Comparison of ENCODE assay signal across 9 mouse cellular contexts in the genomic region with DNA sequence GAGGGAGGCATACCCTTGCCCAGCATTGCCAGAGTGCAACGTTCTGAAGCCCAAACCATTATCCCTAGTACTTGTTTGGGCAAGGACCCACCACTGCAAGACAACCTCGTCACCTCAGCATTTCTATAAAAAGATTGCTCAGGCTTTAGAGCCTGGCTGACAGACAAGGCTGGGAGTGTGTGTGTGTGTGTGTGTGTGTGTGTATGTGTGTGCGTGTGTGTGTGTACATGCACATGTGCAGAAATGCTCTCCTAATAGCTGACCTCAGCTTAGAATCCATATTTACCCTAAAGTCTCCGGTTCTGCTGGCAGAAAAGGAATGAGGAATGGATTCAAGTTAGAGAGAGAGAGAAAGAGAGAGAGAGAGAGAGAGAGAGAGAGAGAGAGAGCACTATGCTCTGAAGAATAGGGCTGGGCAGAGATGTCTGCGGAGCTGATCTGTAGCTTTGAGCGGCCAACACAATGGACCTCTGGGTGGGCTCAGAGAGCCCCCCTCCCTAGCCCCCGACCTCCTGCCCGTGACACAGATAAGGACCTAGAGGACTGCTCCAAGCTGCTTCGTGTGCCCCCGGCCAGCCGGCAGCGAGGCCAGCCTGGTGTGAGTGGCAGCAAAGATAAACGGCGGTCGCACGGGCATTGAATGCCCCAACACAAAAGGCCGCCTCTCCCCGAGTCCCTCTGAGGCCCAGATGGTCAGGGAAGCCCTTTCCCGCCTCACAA.
DNase-seq lines count a peak whose midpoint lies in the region; ATAC-seq and TF ChIP-seq lines count a peak whose summit lies in the region.
"Had no signal": no experiment of that assay in that cellular context is flagged by ENCODE, and none has a peak within 500 bp of the region (broad histone marks: within the 10 kb centered on the region; RNA-seq: fewer than 3 reads in every experiment).

No protein-coding gene starts in this region.

- no peak for DNase-seq in cerebellum, adult 2 months
- peak; percentile 93 for DNase-seq in brain, embryonic 14.5 days (ENCODE audit: low read depth)
- no peak for DNase-seq in layer of hippocampus, postnatal 36 days
- no peak for DNase-seq in left cerebral cortex, adult 11 months (ENCODE audit: low spot score)

- no peaks in the 10 kb centered on the region for H3K4me1 ChIP-seq in cerebellum, adult 2 months (ENCODE audit: control insufficient read depth, insufficient read depth, low read length)
- H3K4me1 ChIP-seq in heart, embryonic 13.5 days, result peaks cover 40% of the 10 kb centered on the region
- H3K4me1 ChIP-seq in liver, embryonic 12.5 days, result no peaks in the 10 kb centered on the region
- H3K4me1 ChIP-seq in stomach, embryonic 16.5 days (ENCODE audit: control insufficient read depth, insufficient read depth, low read length), result peaks cover 5% of the 10 kb centered on the region; the same call in 1 of the 2 replicates
- H3K4me1 ChIP-seq: liver, embryonic 15.5 days had no signal

- peak overlapping the region; percentile 21 for H3K4me3 ChIP-seq in cerebellum, adult 2 months (replicated peaks; ENCODE audit: insufficient read depth, low read depth, low read length)
- H3K4me3 ChIP-seq in heart, embryonic 13.5 days, result peak overlapping the region; percentile 33
- no peak overlapping the region for H3K4me3 ChIP-seq in liver, embryonic 12.5 days
- H3K4me3 ChIP-seq in stomach, embryonic 16.5 days (replicated peaks; ENCODE audit: low read length), result peak overlapping the region; percentile 19
- H3K4me3 ChIP-seq: liver, embryonic 15.5 days had no signal

- no peak for TF ChIP-seq POLR2A in cerebellum, adult 2 months (IDR thresholded peaks at IDR 0.05; ENCODE audit: borderline replicate concordance, insufficient read depth, low read length)
- TF ChIP-seq POLR2A in brain, embryonic 14.5 days (IDR thresholded peaks at IDR 0.05; ENCODE audit: borderline replicate concordance, extremely low read depth, insufficient read depth, insufficient read length, poor library complexity, severe bottlenecking), result no peak

- peak overlapping the region; percentile 65 for H3K9ac ChIP-seq in heart, embryonic 13.5 days
- no peak overlapping the region for H3K9ac ChIP-seq in liver, embryonic 12.5 days
- peak overlapping the region; percentile 58; the same call in 1 of the 2 replicates for H3K9ac ChIP-seq in stomach, embryonic 16.5 days (ENCODE audit: low read length)
- H3K9ac ChIP-seq: liver, embryonic 15.5 days had no signal

- H3K4me2 ChIP-seq in heart, embryonic 13.5 days, result peak overlapping the region; percentile 63
- 0 out of 2 replicates have a peak overlapping the region, but pooled peaks have one; percentile 25 for H3K4me2 ChIP-seq in liver, embryonic 12.5 days
- H3K4me2 ChIP-seq in stomach, embryonic 16.5 days (ENCODE audit: low read depth, low read length), result peak overlapping the region; percentile 53
- H3K4me2 ChIP-seq: liver, embryonic 15.5 days had no signal

- TF ChIP-seq CTCF in cerebellum, adult 2 months (IDR thresholded peaks at IDR 0.05; ENCODE audit: borderline replicate concordance, insufficient read depth, low read depth, low read length), result no peak
- TF ChIP-seq CTCF in brain, embryonic 14.5 days (IDR thresholded peaks at IDR 0.05; ENCODE audit: borderline replicate concordance, extremely low read depth, insufficient read depth, insufficient read length), result no peak

- no peaks in the 10 kb centered on the region for H3K27me3 ChIP-seq in cerebellum, adult 2 months (ENCODE audit: control insufficient read depth, insufficient read depth, low read length)
- H3K27me3 ChIP-seq in heart, embryonic 13.5 days (replicated peaks), result peaks cover 16% of the 10 kb centered on the region; the same call in 1 of the 2 replicates
- peaks cover 55% of the 10 kb centered on the region for H3K27me3 ChIP-seq in liver, embryonic 12.5 days (replicated peaks)
- H3K27me3 ChIP-seq in stomach, embryonic 16.5 days (ENCODE audit: control insufficient read depth, insufficient read depth, low read length), result peaks cover 6% of the 10 kb centered on the region; the same call in 1 of the 2 replicates

- H3K9me3 ChIP-seq in heart, embryonic 13.5 days, result no peaks in the 10 kb centered on the region
- H3K9me3 ChIP-seq in liver, embryonic 12.5 days (replicated peaks), result no peaks in the 10 kb centered on the region
- H3K9me3 ChIP-seq in stomach, embryonic 16.5 days (replicated peaks; ENCODE audit: control insufficient read depth, low read length), result no peaks in the 10 kb centered on the region
- H3K9me3 ChIP-seq: liver, embryonic 15.5 days had no signal

- H3K36me3 ChIP-seq in heart, embryonic 13.5 days, result no peaks in the 10 kb centered on the region
- no peaks in the 10 kb centered on the region for H3K36me3 ChIP-seq in liver, embryonic 12.5 days
- H3K36me3 ChIP-seq in stomach, embryonic 16.5 days (ENCODE audit: control insufficient read depth, insufficient read depth, low read length), result no peaks in the 10 kb centered on the region
- H3K36me3 ChIP-seq: liver, embryonic 15.5 days had no signal

- 16% methylated on average over 19 of the region's 19 CpGs for WGBS in cerebellum, adult 2 months
- 21% methylated on average over 19 of the region's 19 CpGs for WGBS in heart, embryonic 13.5 days
- 20% methylated on average over 19 of the region's 19 CpGs for WGBS in liver, embryonic 12.5 days (ENCODE audit: insufficient replicate concordance)
- WGBS in stomach, embryonic 16.5 days, result 25% methylated on average over 19 of the region's 19 CpGs

- no peak for ATAC-seq in cerebellum, adult (ENCODE audit: insufficient number of reproducible peaks, low FRiP score, low TSS enrichment)
- no peak; the same call in 1 of the 2 replicates for ATAC-seq in heart, embryonic 13.5 days (ENCODE audit: extremely low read depth, insufficient number of reproducible peaks, low FRiP score, low TSS enrichment)
- ATAC-seq in liver, embryonic 12.5 days, result no peak
- ATAC-seq in stomach, embryonic 16.5 days (ENCODE audit: insufficient read depth, low FRiP score), result peak; percentile 61; the same call in 1 of the 2 replicates

- no peak overlapping the region for H3K27ac ChIP-seq in cerebellum, adult 2 months (ENCODE audit: insufficient read depth, low read length)
- peak overlapping the region; percentile 90 for H3K27ac ChIP-seq in heart, embryonic 13.5 days (replicated peaks)
- H3K27ac ChIP-seq in liver, embryonic 12.5 days, result no peak overlapping the region
- H3K27ac ChIP-seq in stomach, embryonic 16.5 days (ENCODE audit: low read length), result peak overlapping the region; percentile 82
- H3K27ac ChIP-seq: liver, embryonic 15.5 days had no signal

Comparison
In these comparisons a context has a peak if more than half of its experiments do, and no peak if none do; other contexts are left out.
1. H3K27ac ChIP-seq: peak in heart, embryonic 13.5 days (single experiment) and stomach, embryonic 16.5 days (single experiment); none in cerebellum, adult 2 months (single experiment) and liver, embryonic 12.5 days (single experiment).
2. Peak in every context shown above with its lines, with median percentiles within 50 percentile points of each other: H3K4me2 ChIP-seq.